Mouse (Mus musculus) small intestine, adult 2 months (tissue): Measurements from ENCODE around the gene Atrn. TPM values are rescaled to one million over a fixed set of nuclear protein-coding genes. Genes with fewer than 3 reads are reported as not detected.

Source experiments
- H3K27ac ChIP-seq: fragments of 200-500 bp; 2 replicates; pipeline ENCODE4 v1.5.1; 2012; ENCODE audit warnings: low read depth, low read length, control low read depth, inconsistent platforms; ENCODE audit not compliant: insufficient read depth
- H3K27me3 ChIP-seq: fragments of 200-500 bp; 2 replicates; pipeline ENCODE4 v1.6.1; 2012; ENCODE audit warnings: mild to moderate bottlenecking, moderate library complexity, low read length, inconsistent platforms; ENCODE audit not compliant: control insufficient read depth, insufficient read depth
- H3K36me3 ChIP-seq: fragments of 200-500 bp; 2 replicates; pipeline ENCODE4 v1.6.1; 2012; ENCODE audit warnings: mild to moderate bottlenecking, low read length, control low read depth, inconsistent platforms; ENCODE audit not compliant: control insufficient read depth, insufficient read depth
- H3K4me1 ChIP-seq: fragments of 200-500 bp; 2 replicates; pipeline ENCODE4 v1.6.1; 2012; ENCODE audit warnings: low read length, inconsistent platforms, mixed read lengths; ENCODE audit not compliant: control insufficient read depth, insufficient read depth, insufficient read length
- H3K4me3 ChIP-seq: fragments of 200-500 bp; 2 replicates; pipeline ENCODE4 v1.5.1; 2012; ENCODE audit warnings: low read depth, mild to moderate bottlenecking, control low read depth, inconsistent platforms, low read length, moderate library complexity
- CTCF ChIP-seq: fragments of 200-500 bp; IDR thresholded peaks from 2 replicates; pipeline ENCODE4 v1.5.1; 2012; ENCODE audit warnings: low read depth, mild to moderate bottlenecking, control low read depth, inconsistent platforms, low read length, moderate library complexity, mixed read lengths; ENCODE audit not compliant: insufficient replicate concordance, insufficient read length; ENCODE audit errors: extremely low read depth
- POLR2A ChIP-seq: fragments of 200-500 bp; IDR thresholded peaks from 2 replicates; pipeline ENCODE4 v1.6.1; 2012; ENCODE audit warnings: low read depth, mild to moderate bottlenecking, control low read depth, inconsistent platforms, low read length, moderate library complexity
- WGBS: fragments of 180-500 bp; shearing (Covaris S2); methylation state at CpG from one replicate; pipeline ENCODE4 v1.1.7; 2018; 5-methylcytosine and 5-hydroxymethylcytosine counted together
- polyA plus RNA-seq: library from polyadenylated mRNA; depleted of rRNA; stranded (reverse); fragments of >200 nt; gene quantifications from 2 replicates; pipeline ENCODE4 v1.2.3, GENCODE M21; 2012

Gene Atrn
- polyA plus RNA-seq, 1 experiment: 7.2 TPM

- Histone ChIP-seq H3K36me3 (no peaks in the 10 kb centered on the region), H3K27me3 (peaks cover 17% of the 10 kb centered on the region), H3K27ac (no peak overlapping the region), H3K4me3 (peak overlapping the region; percentile 43), H3K4me1 (peaks cover 8% of the 10 kb centered on the region)
- TF ChIP-seq CTCF (no peak), POLR2A (no peak)
- 3% methylated on average over 115 of the region's 115 CpGs for WGBS
These were observed 134.8 kb downstream of the Atrn start for GRCm38 (mm10) chr2:131040854-131041825.

- no peak within 1 kb of the TSS for H3K4me3 ChIP-seq
- H3K27ac ChIP-seq: no peak within 1 kb of the TSS
- no peak for TF ChIP-seq POLR2A
- peaks cover 7% of the 10 kb centered on the region for H3K4me1 ChIP-seq
- no peaks in the 10 kb centered on the region for H3K36me3 ChIP-seq
- WGBS: 58% methylated on average over 2 of the region's 2 CpGs
- H3K27me3 ChIP-seq: peaks cover 17% of the 10 kb centered on the region
These were observed 136.7 kb downstream of the Atrn start, which contains the start of gene Gfra4 for GRCm38 (mm10) chr2:131042988-131043387. Gene Gfra4 (minus strand): TSS chr2:131043088.

GRCm38 (mm10) chr2:131044354-131044852, 138.1 kb downstream of the Atrn start:
- Histone ChIP-seq H3K27ac (no peak overlapping the region), H3K36me3 (no peaks in the 10 kb centered on the region), H3K27me3 (peaks cover 17% of the 10 kb centered on the region), H3K4me3 (no peak overlapping the region), H3K4me1 (peaks cover 7% of the 10 kb centered on the region)
- WGBS: 12% methylated on average over 7 of the region's 7 CpGs
- TF ChIP-seq POLR2A (no peak), CTCF (no peak)

- Histone ChIP-seq H3K4me1 (peaks cover 7% of the 10 kb centered on the region), H3K36me3 (no peaks in the 10 kb centered on the region), H3K4me3 (no peak overlapping the region), H3K27me3 (peaks cover 17% of the 10 kb centered on the region), H3K27ac (no peak overlapping the region)
- TF ChIP-seq POLR2A (no peak), CTCF (no peak)
- 26% methylated on average over 9 of the region's 9 CpGs for WGBS
These were observed 138.9 kb downstream of the Atrn start for GRCm38 (mm10) chr2:131044989-131045720.

GRCm38 (mm10) chr2:131046025-131046424, 139.7 kb downstream of the Atrn start:
- 57% methylated on average over 2 of the region's 2 CpGs for WGBS
- Histone ChIP-seq H3K27me3 (peaks cover 12% of the 10 kb centered on the region), H3K4me3 (no peak overlapping the region), H3K36me3 (no peaks in the 10 kb centered on the region), H3K4me1 (peaks cover 7% of the 10 kb centered on the region), H3K27ac (no peak overlapping the region)
- TF ChIP-seq CTCF: no peak
- no peak for TF ChIP-seq POLR2A

GRCm38 (mm10) chr2:131052043-131052442, 145.7 kb downstream of the Atrn start:
- TF ChIP-seq POLR2A: no peak
- no peak for TF ChIP-seq CTCF
- no peaks in the 10 kb centered on the region for H3K36me3 ChIP-seq
- 48% methylated on average over 5 of the region's 5 CpGs for WGBS

More at GRCm38 (mm10) chr2:131052043-131052442, 145.7 kb downstream of the Atrn start:
- peaks cover 5% of the 10 kb centered on the region; the same call in 1 of the 2 replicates for H3K4me1 ChIP-seq
- H3K27me3 ChIP-seq: peaks cover 26% of the 10 kb centered on the region
- no peak overlapping the region for H3K27ac ChIP-seq
- H3K4me3 ChIP-seq: no peak overlapping the region
